Mouse (Mus musculus): ENCODE data around the gene Clasrp.

GRCm38 (mm10) chr7:19532240-19532639 lies 72.0 kb downstream of the Clasrp start:
- no peak for TF ChIP-seq CTCF (IDR thresholded peaks at IDR 0.05)
- TF ChIP-seq POLR2A (IDR thresholded peaks at IDR 0.05; ENCODE audit: insufficient read depth, low read depth, low read length), result no peak
- no peak for TF ChIP-seq EP300 (IDR thresholded peaks at IDR 0.05; ENCODE audit: insufficient read depth, low read depth, low read length)
